Mouse (Mus musculus) adrenal gland, postnatal 4 days (tissue): ENCODE measurements around the gene C130050O18Rik. TPM values are rescaled to one million over a fixed set of nuclear protein-coding genes. Genes with fewer than 3 reads are reported as not detected.

Source experiments
- DNase-seq, 2 experiments: peaks; one replicate each; pipeline ENCODE4 v3.0.0; 2021 to 2022; ENCODE audit warnings: low spot score in 2 of 2, mixed read lengths in 2 of 2
- long read RNA-seq, 2 experiments: library from polyadenylated mRNA; stranded (forward); transcript quantifications; one replicate each; pipeline ENCODE4 v2.0.0; 2021
- total RNA-seq, 2 experiments: library from RNA; stranded (reverse); gene quantifications; 2 replicates each; pipeline ENCODE4 v1.2.3; 2021

C130050O18Rik gene
- under 1 TPM; 0.48 to 0.93 TPM for total RNA-seq
- long read RNA-seq, experiment 1, partial matches to known transcripts, result 0 of 1 reads
- long read RNA-seq, experiment 1, other reads (novel, unspliced or antisense), result 1 of 1 reads
- long read RNA-seq, experiment 2, partial matches to known transcripts, result 0 of 1 reads
- long read RNA-seq, experiment 2, other reads (novel, unspliced or antisense), result 1 of 1 reads

DNA sequence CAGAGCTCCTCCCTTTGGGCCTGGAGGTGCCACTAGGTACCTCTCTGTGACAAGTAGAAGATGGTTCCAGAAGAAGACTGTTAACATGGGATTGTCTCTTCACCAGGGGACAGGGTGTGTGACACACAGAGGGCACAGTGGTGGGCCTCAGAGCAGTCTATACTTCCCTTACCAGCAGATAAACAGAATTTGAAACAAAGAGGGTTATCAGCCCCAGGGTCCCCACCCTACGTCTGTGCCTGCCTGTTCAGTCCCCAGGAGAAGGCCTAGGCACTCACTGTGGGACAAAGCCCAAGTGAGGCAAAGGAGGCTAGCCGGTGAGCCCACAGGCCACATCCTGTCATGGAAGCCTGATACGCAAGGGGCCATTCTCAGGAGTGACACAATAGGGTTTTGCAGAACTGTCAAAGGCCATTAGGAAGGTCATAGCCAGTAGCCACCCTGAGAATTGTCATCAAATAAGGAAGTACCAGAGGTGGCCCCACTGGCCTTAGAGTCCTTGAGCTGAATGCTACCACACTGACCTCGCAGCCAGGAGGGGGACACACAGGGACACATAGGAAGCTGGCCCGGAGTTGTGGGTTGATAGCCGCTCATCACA, at the start of gene C130050O18Rik:
Gene C130050O18Rik, plus strand, starts transcription at position 480 of the 601 bp plus-strand sequence.
- DNase-seq, result no peak

DNA sequence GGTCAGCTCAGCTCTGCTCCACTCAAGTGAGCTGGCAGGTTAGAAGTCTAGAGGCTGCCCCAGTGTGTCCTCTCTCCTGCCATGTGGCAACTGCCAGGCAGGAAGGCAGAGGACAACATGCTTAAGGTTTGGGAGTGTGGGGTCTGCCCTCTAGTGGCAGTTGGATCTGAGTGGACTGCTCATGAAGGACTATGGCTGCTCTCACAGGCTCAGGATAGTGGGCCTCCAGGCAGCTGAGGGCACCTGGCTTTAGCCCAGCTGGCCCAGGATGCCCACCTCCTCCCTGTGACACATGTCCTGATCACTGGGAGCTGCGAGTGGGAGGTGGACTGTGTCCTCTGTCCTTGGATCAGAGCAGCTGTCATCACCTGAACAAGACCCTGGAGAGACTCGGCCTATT, 46.4 kb upstream of the C130050O18Rik start:
- no peak for DNase-seq

DNA sequence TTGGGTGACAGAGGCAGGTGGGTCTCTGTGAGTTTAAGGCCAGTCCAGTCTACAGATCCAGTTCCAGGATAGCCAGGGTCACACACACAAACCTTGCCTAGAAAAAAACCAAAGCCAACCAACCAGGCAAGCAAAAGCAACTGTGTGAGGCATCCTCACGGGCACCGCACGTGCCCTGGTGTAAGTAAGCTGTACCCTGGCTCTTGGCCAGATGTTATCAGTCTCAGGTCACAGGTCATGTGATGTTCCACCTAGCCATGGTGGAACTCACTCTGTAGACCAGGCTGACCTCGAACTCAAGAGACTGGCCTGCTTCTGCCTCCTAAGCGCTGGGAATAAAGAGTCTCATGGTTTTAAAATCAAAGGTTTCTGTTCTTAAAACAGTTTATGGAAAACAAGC, 45.8 kb upstream of the C130050O18Rik start:
- DNase-seq, result no peak

DNA sequence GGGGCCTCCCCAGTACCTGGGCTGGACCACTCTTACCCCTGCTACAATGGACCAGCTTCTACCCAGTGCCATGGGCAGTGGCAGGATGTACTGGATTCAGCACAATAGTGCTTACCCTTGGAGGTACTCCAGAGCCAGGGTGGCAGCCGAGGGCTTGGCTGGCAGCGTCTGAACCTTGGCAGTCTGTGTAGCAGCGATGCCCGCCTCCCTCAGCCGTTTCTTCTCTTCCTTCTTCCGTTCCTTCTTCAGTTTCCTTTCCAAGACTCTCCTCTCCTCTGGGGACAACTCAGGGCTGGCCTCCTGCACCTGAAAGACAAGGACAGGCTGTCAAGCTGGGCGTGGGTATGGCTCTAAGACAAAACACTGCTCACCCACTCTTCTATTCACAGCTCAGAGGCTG, 41.2 kb upstream of the C130050O18Rik start:
- DNase-seq, result no peak

DNA sequence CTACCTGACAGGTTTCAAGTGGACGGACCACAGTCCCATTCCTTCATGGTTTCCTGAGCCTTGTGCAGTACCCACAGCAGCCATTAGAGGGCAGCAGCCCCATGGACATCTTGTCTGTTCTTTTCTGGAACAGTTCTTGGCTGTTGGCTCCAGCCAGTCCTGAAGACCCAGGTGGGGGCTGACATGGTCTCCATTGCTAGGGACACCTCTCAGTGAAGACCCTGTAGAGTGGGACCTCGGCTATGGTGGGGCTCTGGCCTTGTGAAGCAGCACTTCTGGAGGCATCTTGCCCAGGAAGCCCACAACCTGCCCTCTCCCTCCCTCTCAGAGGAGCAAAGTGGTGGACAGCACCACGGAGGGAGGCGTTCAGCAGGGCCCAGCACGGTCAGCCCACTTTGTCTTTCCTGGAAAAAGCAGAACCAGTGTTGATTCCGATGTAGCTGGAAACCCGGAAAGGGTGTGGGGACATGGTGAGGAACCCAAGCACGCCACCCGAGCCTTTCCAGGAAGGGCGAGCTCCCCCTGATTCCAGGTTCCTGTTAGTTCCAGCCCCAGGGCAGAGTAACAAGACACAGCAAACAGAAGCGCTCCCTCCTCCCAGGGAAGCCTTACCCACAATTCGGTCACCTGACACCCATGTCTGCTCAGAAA, 40.7 kb upstream of the C130050O18Rik start:
- DNase-seq, result peak; percentile 60 to 78

GRCm38 (mm10) chr5:139364911-139365571, 40.0 kb upstream of the C130050O18Rik start:
- no peak for DNase-seq

DNA sequence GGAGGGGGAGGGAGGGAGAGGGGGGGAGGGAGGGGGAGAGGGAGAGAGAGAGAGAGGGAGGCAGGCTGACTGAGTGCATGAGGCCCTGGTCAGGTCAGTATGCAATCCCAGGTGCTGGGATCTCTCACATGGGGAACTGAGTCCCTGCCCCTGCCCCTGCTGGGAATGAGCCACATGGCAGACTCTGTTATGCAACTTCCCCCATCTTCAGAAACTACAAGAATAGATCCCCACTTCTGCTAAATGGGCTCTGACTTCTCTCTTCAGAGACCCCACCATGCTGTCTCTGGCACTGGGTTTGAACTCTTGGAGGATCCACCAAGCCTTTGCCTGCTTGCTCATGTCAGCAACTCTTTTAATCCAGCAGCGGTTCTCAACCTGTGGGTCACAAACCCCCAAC, 39.3 kb upstream of the C130050O18Rik start:
- no peak for DNase-seq

DNA sequence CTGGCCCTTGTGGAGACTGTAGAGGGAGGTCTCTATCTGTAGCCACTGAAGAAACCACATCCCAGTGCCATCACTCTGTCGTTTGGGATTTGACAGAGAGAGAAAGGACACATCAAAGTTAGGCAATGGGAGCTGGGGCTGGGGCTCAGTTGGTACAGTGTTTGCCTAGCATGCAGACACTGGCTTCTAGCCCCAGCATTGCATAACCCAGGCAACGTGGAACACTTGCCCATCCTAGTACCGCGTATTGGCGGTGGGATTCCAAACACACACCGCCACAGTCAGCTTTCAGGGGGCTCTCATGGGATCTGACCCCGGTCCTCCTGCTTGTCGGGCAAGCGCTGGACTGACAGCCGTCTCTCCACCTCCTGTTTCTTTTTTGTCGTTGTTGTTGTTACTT, 38.6 kb upstream of the C130050O18Rik start:
- DNase-seq, result no peak

- no peak for DNase-seq
Observed at GRCm38 (mm10) chr5:139367884-139368458, 37.1 kb upstream of the C130050O18Rik start.

DNA sequence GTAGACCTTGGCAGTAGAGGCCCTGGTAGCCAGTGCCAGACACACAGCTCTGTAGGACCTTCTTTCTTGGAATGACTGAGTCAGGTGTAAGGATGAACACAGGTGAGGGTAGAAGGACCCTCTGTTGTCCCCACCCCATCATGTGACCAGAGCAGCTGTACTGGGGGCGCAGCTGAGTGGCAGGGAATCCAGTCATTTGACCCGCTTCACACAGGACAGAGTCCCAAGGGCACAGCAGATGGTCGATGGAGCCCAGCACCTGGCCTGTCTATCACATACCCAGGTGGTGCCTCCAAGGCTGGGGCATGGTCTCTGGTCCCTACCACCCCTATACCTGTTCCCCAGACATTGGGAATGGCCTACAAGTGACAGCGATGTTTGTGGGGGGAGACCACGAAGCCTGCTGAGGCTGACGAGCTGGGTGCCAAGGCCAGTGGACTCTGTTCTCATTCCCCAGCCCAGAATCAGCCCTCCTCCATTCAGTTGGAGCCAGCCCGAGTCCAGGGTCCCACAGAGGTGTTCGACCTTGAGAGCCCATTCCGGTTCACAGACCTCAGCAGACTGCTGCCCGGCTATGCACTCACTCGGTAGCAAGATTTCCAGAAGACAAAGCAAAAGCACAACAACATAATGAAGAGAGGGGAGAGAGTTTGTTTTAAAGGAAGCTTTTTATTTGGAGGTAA, 36.3 kb upstream of the C130050O18Rik start:
- DNase-seq, result no peak

DNA sequence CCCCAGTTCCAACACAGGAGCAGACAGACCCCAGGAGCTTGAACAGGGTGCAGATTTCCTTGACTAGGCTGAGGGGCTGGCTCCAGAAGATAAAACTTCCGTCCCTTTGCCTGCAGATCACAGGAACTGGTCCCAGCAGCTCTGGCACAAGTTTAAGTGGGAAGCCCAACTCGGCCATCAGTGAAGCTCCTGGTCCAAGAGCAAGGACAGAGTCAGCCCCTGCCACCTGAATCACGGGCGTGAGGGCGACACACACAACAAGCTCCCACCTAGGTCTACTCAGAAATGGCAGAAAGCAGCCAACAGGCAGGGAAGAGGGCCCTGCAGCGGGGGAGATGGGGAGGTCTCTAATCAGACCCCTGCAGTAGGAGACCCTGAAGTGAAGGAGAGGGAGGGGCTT, 34.7 kb upstream of the C130050O18Rik start:
- no peak for DNase-seq

DNA sequence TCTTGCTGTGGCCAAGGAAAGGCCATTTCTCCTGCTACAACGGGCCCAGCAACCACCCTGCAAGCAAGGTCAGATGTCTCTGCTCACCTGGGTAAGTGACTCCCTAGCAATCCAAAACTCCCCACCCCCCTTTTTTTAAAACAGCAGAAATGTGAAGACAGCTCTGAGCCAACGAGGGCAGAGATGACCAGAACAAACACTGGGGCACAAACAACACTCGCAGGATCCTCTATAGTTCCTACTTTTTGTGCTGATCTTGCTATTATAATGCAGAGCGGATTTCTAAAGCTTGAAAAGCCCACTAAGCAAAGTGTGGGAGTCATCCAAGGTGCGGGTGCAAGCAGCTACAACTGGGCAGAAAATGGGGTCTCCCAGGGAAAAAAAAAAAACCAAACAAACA, 34.0 kb upstream of the C130050O18Rik start:
- no peak for DNase-seq

- peak; percentile 76 to 82 for DNase-seq
Observed at GRCm38 (mm10) chr5:139371631-139372401, 33.3 kb upstream of the C130050O18Rik start.

GRCm38 (mm10) chr5:139373126-139373525, 32.0 kb upstream of the C130050O18Rik start:
- no peak for DNase-seq

GRCm38 (mm10) chr5:139373889-139374444, 31.1 kb upstream of the C130050O18Rik start:
- no peak for DNase-seq

DNA sequence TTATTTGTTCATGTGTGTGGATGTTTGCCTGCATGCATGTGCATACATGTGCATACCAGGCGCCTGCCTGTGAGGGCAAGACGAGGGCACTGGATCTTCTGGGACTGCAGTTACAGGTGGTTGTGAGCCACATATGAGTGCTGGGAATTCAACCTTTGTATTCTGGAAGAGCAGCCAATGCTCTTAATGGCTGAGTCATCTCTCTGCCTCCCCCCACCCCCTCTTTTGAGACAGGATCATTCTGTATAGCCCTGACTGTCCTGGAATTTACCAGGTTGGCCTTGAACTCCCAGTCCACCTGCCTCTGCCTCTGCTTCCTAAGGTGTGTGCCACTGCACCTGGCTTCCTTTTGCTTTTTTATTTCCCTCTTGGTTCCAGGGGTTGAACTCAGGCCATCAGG, 30.2 kb upstream of the C130050O18Rik start:
- no peak for DNase-seq

GRCm38 (mm10) chr5:139377468-139378270, 27.4 kb upstream of the C130050O18Rik start, which contains the start of gene Gpr146:
TSS of gene Gpr146 (plus strand) at chr5:139377697.
- peak; percentile 31 to 44 for DNase-seq

GRCm38 (mm10) chr5:139378271-139378556, 26.9 kb upstream of the C130050O18Rik start:
- no peak for DNase-seq

DNA sequence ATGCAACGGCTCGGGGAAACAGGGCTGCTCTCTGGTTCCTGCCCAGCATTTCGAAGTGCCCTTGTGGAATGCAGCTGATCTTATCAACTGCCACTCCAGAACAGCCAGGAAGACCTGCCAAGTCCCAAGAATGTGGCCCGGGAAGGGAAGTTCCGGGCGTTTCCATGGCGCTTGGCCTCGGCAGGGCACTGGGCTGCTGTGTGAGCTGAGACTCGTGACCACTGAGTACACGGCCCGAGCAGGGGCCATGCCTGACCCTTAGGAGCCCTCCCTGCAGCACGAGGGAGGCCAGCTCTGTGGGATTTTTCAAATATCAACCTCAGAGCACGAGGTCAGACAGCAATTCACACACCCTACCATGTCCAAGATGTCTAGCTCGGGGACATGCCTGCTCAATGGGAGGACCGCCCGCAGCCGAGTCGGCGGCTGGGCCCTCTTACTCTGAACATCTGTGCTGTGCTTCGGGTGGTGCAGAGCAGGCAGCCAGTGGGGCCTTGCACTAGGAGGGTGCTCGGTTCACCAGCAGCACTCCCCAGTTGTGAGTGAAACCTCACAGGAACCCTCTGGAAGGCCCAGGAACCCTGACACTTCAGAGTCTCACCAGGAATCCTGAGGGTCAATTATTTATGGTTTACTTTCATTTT, 26.0 kb upstream of the C130050O18Rik start:
- DNase-seq, result peak in 1 of 2 experiments; percentile 67
